Mouse (Mus musculus): ENCODE measurements around the gene Dusp1. TPM values are rescaled to one million over a fixed set of nuclear protein-coding genes. Genes with fewer than 3 reads are reported as not detected.

Gene Dusp1
- polyA plus RNA-seq, 1 experiment from 2014 or later, result 42.8 TPM

DNA sequence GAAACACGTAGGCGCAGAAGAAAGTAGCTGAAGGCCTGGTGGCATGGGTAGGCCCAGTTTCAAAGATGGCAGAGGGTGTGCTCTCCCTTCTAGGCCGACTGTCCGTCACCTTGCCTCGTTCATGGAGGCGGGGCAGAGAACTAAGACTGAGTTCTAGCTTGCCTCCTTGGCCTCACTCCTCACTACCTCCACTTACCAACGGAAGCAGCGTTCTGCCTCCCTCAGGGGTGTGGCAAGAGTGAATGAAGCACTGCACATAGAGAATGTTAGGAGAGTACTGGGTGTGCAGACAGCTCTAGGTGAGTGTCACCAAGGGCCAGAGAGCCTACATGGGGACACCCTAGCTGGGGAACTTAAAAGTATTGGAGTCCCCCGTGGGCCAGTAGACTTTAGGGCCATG is 21.1 kb upstream of the Dusp1 start:
- no peak overlapping the region for H3K4me3 ChIP-seq
- H3K27me3 ChIP-seq (replicated peaks), result no peaks in the 10 kb centered on the region
- ATAC-seq (replicated peaks), result no peak
- H3K36me3 ChIP-seq (replicated peaks), result no peaks in the 10 kb centered on the region
- 99% methylated on average over 9 of the region's 9 CpGs for WGBS
- H3K27ac ChIP-seq, result no peak overlapping the region
- peaks cover 11% of the 10 kb centered on the region for H3K4me1 ChIP-seq
- H3K9me3 ChIP-seq, result no peaks in the 10 kb centered on the region
- H3K4me2 ChIP-seq, result no peak overlapping the region
- H3K9ac ChIP-seq, result no peak overlapping the region

DNA sequence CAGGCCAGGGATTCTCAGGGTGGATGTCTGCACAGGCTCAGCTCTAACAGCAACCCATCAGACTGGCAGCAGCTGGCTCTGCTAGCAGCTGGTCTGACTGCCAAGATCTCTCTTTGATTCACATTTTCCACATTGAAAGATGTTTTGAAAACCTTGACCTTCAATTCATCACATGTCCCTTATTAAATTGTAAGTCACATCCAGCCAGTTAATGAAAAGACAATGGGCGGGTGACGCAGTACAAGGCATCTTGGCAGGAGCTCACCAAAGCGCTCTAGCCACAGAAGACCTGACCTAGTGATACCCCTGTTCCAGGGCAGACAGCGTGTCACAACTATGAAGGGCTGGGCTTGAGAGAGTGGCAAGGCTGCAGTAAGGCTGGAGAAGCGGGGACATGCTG is 20.4 kb upstream of the Dusp1 start:
- H3K27ac ChIP-seq, result no peak overlapping the region
- no peak for ATAC-seq (replicated peaks)
- H3K4me1 ChIP-seq, result peaks cover 11% of the 10 kb centered on the region
- no peak overlapping the region for H3K9ac ChIP-seq
- WGBS, result 82% methylated on average over 5 of the region's 5 CpGs
- no peaks in the 10 kb centered on the region for H3K27me3 ChIP-seq (replicated peaks)
- no peak overlapping the region for H3K4me2 ChIP-seq
- H3K36me3 ChIP-seq (replicated peaks), result no peaks in the 10 kb centered on the region
- no peak overlapping the region for H3K4me3 ChIP-seq
- no peaks in the 10 kb centered on the region for H3K9me3 ChIP-seq

DNA sequence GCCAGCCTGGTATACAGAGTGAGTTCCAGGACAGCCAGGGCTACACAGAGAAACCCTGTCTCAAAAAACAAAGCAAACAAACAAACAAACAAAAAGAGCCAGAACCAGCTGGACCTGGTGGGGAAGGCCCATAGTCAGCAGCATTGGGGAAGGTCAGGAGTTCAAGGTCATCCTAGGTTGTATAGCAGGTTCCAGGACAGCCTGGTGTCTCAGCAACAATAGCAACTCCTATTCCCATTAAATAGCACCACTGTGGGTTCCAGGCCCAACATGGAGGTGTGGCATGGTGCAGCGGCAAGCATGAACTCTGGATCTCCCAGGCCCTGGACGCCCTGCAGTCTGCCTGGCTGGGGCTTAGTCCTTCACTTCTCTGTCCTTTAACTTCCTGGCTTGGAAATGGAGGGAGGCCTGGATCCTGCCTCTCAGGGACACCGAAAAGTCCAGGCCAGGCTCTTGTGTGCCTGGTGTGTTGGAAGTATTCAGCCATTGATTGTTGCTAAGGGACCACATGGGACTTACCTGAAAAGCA is 19.0 kb upstream of the Dusp1 start:
- no peak overlapping the region for H3K9ac ChIP-seq
- no peaks in the 10 kb centered on the region for H3K36me3 ChIP-seq (replicated peaks)
- no peaks in the 10 kb centered on the region for H3K27me3 ChIP-seq (replicated peaks)
- H3K27ac ChIP-seq, result no peak overlapping the region
- no peak for ATAC-seq (replicated peaks)
- H3K4me3 ChIP-seq, result no peak overlapping the region
- peaks cover 11% of the 10 kb centered on the region for H3K4me1 ChIP-seq
- no peaks in the 10 kb centered on the region for H3K9me3 ChIP-seq
- WGBS, result 89% methylated on average over 3 of the region's 3 CpGs
- no peak overlapping the region for H3K4me2 ChIP-seq

DNA sequence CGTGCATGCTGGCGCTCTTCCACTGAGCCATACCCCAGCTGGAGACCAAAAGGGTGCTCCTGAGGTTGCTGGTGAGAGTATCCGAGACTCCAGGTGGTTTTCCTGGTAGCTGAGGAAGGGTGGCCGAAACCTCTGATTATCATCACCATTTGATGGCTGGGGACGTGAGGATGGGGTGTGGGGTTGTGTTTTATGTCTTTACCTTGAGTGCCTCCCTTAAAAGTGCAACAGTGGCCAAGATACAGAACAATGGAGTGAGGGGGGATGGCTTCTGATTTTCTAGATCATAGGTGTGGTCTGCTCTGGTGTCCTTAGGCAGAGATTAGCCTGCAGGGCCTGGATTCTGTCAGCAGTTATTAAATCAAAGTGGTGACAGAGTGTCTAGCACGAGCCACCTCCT is 17.5 kb upstream of the Dusp1 start:
- H3K36me3 ChIP-seq (replicated peaks), result no peaks in the 10 kb centered on the region
- H3K9me3 ChIP-seq, result no peaks in the 10 kb centered on the region
- no peak overlapping the region for H3K4me2 ChIP-seq
- no peak overlapping the region for H3K27ac ChIP-seq
- 94% methylated on average over 6 of the region's 6 CpGs for WGBS
- ATAC-seq (replicated peaks), result no peak
- H3K4me3 ChIP-seq, result no peak overlapping the region
- no peak overlapping the region for H3K9ac ChIP-seq
- no peaks in the 10 kb centered on the region for H3K27me3 ChIP-seq (replicated peaks)
- peaks cover 2% of the 10 kb centered on the region; the same call in 1 of the 2 replicates for H3K4me1 ChIP-seq

DNA sequence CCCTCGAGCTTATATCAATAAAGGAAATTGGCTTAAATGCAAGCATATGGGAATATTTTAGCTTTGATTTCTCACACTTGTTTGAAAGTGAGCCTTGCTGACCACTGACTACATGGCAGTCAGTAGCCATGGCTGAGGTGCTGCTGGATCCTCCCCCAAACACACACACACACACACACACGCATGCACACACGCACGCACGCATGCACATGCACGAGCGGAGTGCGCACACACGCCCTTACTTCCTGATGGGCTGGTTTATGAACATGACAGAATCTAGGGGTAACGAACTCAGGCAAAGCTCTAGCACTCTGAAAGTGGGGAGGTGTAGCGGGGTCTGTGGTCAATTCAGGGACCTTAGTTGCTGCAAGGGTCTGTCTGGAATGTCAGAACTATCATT is 16.8 kb upstream of the Dusp1 start:
- H3K9me3 ChIP-seq, result no peaks in the 10 kb centered on the region
- H3K36me3 ChIP-seq (replicated peaks), result no peaks in the 10 kb centered on the region
- H3K9ac ChIP-seq, result no peak overlapping the region
- no peak overlapping the region for H3K4me3 ChIP-seq
- H3K4me2 ChIP-seq, result no peak overlapping the region
- no peak for ATAC-seq (replicated peaks)
- no peaks in the 10 kb centered on the region for H3K27me3 ChIP-seq (replicated peaks)
- no peak overlapping the region for H3K27ac ChIP-seq
- no peaks in the 10 kb centered on the region for H3K4me1 ChIP-seq
- 96% methylated on average over 11 of the region's 11 CpGs for WGBS

DNA sequence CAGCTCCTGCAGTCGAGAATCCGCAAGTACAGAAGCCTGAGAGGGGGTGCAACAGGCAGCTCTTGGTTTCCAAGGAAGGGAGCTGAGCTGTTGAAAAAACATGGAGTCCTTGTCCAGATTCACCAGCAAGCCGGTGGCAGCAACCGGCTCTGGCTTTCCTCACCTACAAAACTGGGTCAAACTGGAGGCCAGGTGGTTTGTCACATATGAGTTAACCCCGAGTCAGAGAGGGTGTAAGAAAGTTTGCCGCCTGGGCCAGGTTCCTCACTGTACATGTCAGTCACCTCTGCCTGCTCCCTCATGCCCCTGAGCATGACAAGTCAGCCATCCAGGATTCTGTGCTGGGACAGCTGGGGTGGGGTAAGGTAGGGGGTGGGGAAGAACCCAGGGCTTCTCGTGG is 16.2 kb upstream of the Dusp1 start:
- Histone ChIP-seq H3K27me3 (replicated peaks) (no peaks in the 10 kb centered on the region), H3K4me2 (no peak overlapping the region), H3K4me1 (no peaks in the 10 kb centered on the region), H3K9me3 (no peaks in the 10 kb centered on the region), H3K4me3 (no peak overlapping the region), H3K9ac (no peak overlapping the region), H3K36me3 (replicated peaks) (no peaks in the 10 kb centered on the region), H3K27ac (no peak overlapping the region)
- no peak for ATAC-seq (replicated peaks)
- 89% methylated on average over 7 of the region's 7 CpGs for WGBS

DNA sequence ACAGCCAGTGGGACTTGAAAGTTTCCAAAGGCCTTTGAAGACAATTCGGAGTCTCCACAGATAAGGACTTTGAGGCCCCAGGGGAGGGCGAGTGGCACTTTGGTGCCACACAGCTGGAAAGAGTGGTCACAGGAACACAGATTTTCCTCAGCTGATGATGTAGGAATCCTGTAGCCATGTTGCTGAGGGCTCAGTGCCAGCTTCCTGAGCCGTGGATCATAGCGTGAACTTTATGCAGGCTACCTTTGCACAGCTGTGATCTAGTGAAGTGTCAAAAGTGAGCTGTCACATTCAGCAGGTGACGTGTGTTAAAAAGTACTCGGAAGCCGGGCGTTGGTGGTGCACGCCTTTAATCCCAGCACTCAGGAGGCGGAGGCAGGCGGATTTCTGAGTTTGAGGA is 15.4 kb upstream of the Dusp1 start:
- Histone ChIP-seq H3K4me1 (no peaks in the 10 kb centered on the region), H3K4me3 (no peak overlapping the region), H3K9me3 (no peaks in the 10 kb centered on the region), H3K4me2 (no peak overlapping the region), H3K9ac (no peak overlapping the region), H3K27me3 (replicated peaks) (no peaks in the 10 kb centered on the region), H3K27ac (no peak overlapping the region), H3K36me3 (replicated peaks) (no peaks in the 10 kb centered on the region)
- no peak for ATAC-seq (replicated peaks)
- WGBS, result 89% methylated on average over 11 of the region's 11 CpGs

DNA sequence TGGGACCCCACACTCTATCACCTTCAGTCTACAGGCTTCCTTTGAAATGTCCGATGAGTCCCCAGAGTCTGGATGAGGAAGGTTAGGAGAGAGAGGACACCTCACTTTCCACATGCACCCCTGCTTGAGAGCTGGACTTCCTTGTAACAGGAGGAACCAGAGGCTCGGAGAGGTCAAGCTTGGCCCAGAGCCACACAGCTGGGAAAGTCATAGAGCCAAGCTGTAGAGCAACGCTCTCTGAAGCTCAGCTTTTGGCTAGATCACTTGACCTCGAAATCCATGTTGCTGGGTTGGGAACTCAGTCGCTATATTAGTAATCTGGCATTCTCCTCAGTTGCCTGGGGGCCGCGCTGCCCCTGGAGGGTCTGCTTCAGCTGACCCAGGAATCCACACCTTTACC is 14.9 kb upstream of the Dusp1 start:
- Histone ChIP-seq H3K9ac (no peak overlapping the region), H3K27ac (no peak overlapping the region), H3K4me1 (no peaks in the 10 kb centered on the region), H3K4me2 (no peak overlapping the region), H3K36me3 (replicated peaks) (no peaks in the 10 kb centered on the region), H3K9me3 (no peaks in the 10 kb centered on the region), H3K27me3 (replicated peaks) (no peaks in the 10 kb centered on the region), H3K4me3 (no peak overlapping the region)
- WGBS, result 94% methylated on average over 7 of the region's 7 CpGs
- ATAC-seq (replicated peaks), result no peak

DNA sequence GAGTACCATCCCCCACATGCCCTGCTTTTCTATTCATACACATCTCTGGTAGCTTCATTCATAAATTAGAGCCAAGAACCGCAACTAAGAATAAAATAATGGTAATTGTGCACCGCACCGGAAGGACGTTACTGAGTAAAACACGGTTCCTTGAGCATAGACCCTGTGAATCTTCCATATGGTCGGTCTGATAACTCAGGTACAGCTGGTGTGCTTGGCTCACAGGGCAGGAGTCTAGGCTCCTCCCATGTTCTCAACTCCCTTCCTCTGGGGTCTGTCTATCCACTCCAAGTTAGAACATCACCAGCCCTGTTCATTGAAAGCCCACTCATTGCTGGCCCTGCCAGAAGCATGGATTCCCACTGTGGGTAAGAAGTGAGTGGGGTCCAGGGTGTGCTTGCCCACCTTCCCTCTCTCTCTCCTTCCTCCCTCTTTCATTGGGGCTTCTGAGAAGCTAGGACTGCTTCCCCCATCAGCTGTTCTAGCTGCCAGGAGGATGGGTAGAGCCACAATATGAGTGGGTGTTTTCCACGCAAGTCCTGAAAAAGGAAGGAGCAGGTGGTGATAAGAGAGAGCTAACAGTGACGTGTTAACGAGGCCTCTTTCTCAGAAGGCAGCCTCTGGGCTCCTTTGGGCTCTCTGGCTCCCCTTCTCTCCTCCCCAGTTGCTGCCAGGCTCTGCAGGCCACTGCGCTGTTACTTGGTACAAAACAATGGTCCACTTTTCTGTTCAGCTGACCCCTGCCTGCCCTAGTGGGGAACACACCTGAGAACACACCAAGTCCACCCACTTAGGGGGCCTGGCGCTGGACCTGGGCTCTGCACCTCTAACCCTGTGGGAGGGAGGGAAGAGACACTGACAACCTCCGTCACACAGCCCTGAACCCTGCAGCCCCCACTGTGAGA is 14.1 kb upstream of the Dusp1 start:
- WGBS, result 83% methylated on average over 12 of the region's 12 CpGs

DNA sequence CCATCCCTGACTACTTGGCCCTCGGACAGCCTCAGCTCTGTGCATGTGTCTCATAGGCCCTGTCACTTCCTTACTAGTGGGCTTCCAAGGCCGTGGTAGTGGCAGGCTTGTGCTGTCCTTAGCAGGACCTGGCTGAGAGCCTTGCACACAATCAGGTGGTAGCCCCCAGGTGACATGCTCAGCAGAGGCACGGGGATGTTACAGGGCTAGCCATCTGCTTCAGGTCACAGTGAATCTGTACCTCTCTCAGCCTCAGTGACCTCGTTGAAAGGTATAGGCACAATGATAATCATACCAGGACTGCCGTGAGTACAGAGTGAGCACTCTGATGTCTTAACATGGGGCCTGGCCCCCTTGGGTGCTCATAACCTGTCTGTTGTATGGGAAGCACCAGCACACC is 12.8 kb upstream of the Dusp1 start:
- H3K4me2 ChIP-seq, result no peak overlapping the region
- H3K36me3 ChIP-seq (replicated peaks), result no peaks in the 10 kb centered on the region
- H3K4me3 ChIP-seq, result no peak overlapping the region
- no peak overlapping the region for H3K27ac ChIP-seq
- no peak overlapping the region for H3K9ac ChIP-seq
- H3K27me3 ChIP-seq (replicated peaks), result no peaks in the 10 kb centered on the region
- 86% methylated on average over 5 of the region's 5 CpGs for WGBS
- no peak for ATAC-seq (replicated peaks)
- no peaks in the 10 kb centered on the region for H3K4me1 ChIP-seq
- no peaks in the 10 kb centered on the region for H3K9me3 ChIP-seq

More for the DNA sequence above, 14.1 kb upstream of the Dusp1 start:
- Histone ChIP-seq H3K4me2 (no peak overlapping the region), H3K4me3 (no peak overlapping the region), H3K9me3 (no peaks in the 10 kb centered on the region), H3K36me3 (replicated peaks) (no peaks in the 10 kb centered on the region), H3K4me1 (no peaks in the 10 kb centered on the region), H3K9ac (no peak overlapping the region), H3K27ac (no peak overlapping the region), H3K27me3 (replicated peaks) (no peaks in the 10 kb centered on the region)
- ATAC-seq (replicated peaks), result no peak

DNA sequence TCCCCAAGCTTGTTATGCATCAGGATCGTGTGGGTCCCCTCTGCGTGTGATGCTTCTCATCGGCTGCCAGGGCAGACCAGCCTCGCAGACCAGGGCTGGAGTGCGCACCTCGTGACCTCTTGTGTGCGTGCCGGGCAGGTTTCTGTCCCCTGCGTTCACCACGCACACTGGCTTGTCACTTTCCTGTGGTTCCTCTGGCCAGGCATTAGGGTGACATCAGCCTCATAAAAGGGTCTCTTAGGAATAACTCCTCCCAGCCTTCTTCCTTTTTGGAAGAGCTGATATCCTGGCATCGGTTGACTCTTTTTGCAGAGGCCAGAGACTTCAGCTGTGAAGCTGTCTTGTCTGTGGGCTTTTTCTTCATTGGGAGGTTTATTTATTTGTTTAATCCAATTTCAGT is 12.2 kb upstream of the Dusp1 start:
- Histone ChIP-seq H3K4me2 (no peak overlapping the region), H3K9ac (no peak overlapping the region), H3K27ac (no peak overlapping the region), H3K9me3 (no peaks in the 10 kb centered on the region), H3K4me1 (no peaks in the 10 kb centered on the region), H3K27me3 (replicated peaks) (no peaks in the 10 kb centered on the region), H3K36me3 (replicated peaks) (no peaks in the 10 kb centered on the region), H3K4me3 (no peak overlapping the region)
- 88% methylated on average over 11 of the region's 11 CpGs for WGBS
- no peak for ATAC-seq (replicated peaks)

DNA sequence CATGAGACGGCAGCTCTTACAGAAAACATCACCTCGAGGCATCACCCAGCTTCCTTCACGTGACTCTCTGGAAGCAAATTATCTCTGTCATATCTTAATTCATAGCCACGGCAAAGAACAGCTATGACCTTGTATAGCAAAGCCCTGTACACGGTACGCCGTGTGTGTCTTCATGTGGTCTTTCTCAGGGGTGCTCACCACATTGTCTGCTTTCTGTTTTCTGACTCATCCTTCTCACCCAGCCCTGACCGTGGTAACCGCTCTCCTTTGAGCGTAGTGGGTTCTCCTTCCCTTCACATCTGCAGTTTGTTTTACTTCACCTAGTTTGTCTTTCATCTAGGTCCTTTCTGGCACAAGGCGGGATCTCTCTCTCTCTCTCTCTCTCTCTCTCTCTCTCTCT is 10.3 kb upstream of the Dusp1 start:
- Histone ChIP-seq H3K4me2 (no peak overlapping the region), H3K36me3 (replicated peaks) (peaks cover 13% of the 10 kb centered on the region; the same call in 1 of the 2 replicates), H3K4me3 (no peak overlapping the region), H3K9ac (no peak overlapping the region), H3K27ac (no peak overlapping the region), H3K9me3 (no peaks in the 10 kb centered on the region), H3K27me3 (replicated peaks) (no peaks in the 10 kb centered on the region), H3K4me1 (no peaks in the 10 kb centered on the region)
- no peak for ATAC-seq (replicated peaks)
- WGBS, result 92% methylated on average over 11 of the region's 11 CpGs

DNA sequence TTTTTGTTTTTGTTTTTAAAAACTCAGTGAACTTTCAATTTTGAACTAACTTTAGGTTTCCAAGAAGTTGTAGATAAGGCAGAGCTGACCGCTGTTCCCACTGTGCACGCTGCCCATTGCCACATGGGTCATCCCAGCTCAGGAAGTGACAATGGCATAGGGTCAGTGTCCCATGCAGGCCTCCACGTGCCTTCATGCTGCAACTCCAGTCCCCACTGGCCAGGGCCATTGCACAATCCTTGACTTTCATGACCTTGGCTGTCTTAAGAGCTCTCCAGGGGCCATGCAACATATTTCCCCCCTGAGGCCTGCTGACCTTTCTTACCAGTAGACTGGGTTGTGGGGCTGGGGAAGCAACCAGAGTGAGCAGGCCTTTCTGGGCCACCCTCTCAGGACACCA is 9.4 kb upstream of the Dusp1 start:
- Histone ChIP-seq H3K9me3 (no peaks in the 10 kb centered on the region), H3K27me3 (replicated peaks) (no peaks in the 10 kb centered on the region), H3K4me1 (no peaks in the 10 kb centered on the region), H3K36me3 (replicated peaks) (peaks cover 17% of the 10 kb centered on the region; the same call in 1 of the 2 replicates), H3K9ac (no peak overlapping the region), H3K4me2 (no peak overlapping the region), H3K4me3 (no peak overlapping the region), H3K27ac (no peak overlapping the region)
- 90% methylated on average over 3 of the region's 3 CpGs for WGBS
- ATAC-seq (replicated peaks), result no peak

Data from midbrain, embryonic 15.5 days (tissue).